Mouse (Mus musculus) small intestine, adult 2 months (tissue): ENCODE measurements around the gene Zfp574.

Source experiments
- CTCF ChIP-seq: fragments of 200-500 bp; IDR thresholded peaks from 2 replicates; pipeline ENCODE4 v1.5.1; 2012; ENCODE audit warnings: low read depth, mild to moderate bottlenecking, control low read depth, inconsistent platforms, low read length, moderate library complexity, mixed read lengths; ENCODE audit not compliant: insufficient replicate concordance, insufficient read length; ENCODE audit errors: extremely low read depth
- POLR2A ChIP-seq: fragments of 200-500 bp; IDR thresholded peaks from 2 replicates; pipeline ENCODE4 v1.6.1; 2012; ENCODE audit warnings: low read depth, mild to moderate bottlenecking, control low read depth, inconsistent platforms, low read length, moderate library complexity

DNA sequence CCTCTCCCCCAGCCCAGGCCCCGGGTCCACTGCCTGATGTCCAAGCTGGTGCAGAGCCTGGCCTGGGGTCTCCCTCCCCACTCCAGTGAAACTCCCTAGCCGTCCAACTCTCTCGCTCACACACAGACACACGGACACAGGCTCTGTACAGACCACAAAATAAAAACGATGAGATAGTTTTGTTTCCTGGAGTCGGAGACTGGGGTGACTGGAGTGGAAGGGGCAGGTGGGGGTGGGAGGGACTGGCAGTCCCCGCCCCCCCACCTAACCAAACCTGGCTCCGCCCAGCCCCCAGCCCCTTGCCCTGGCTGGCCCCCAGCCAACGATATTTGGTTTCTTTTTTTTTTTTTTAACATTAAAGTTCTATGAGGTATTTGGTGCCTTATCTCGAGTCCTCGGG, 16.6 kb downstream of the Zfp574 start:
- TF ChIP-seq CTCF (no peak), POLR2A (no peak)
